Mouse (Mus musculus) kidney, adult 2 months (tissue): ENCODE data around the gene Col7a1. TPM values are rescaled to one million over a fixed set of nuclear protein-coding genes. Genes with fewer than 3 reads are reported as not detected.

Experiments
- DNase-seq: peaks from one replicate; pipeline ENCODE4 v3.0.0; 2021
- H3K27ac ChIP-seq: fragments of 200-500 bp; 2 replicates; pipeline ENCODE4 v1.5.1; 2012; ENCODE audit warnings: low read depth, low read length, control low read depth, inconsistent platforms; ENCODE audit not compliant: insufficient read depth
- H3K27me3 ChIP-seq: fragments of 200-500 bp; replicated peaks from 2 replicates; pipeline ENCODE4 v1.6.1; 2012; ENCODE audit warnings: mild to moderate bottlenecking, moderate library complexity, low read length, inconsistent platforms; ENCODE audit not compliant: control insufficient read depth, insufficient read depth
- H3K36me3 ChIP-seq: fragments of 200-500 bp; 2 replicates; pipeline ENCODE4 v1.6.1; 2012; ENCODE audit warnings: mild to moderate bottlenecking, moderate library complexity, low read length, inconsistent platforms; ENCODE audit not compliant: control insufficient read depth, insufficient read depth
- H3K4me1 ChIP-seq: fragments of 200-500 bp; 2 replicates; pipeline ENCODE4 v1.6.1; 2011; ENCODE audit warnings: low read length; ENCODE audit not compliant: control insufficient read depth, insufficient read depth
- H3K4me3 ChIP-seq: fragments of 200-500 bp; 2 replicates; pipeline ENCODE4 v1.5.1; 2011; ENCODE audit warnings: mild to moderate bottlenecking, low read depth, low read length, control low read depth; ENCODE audit not compliant: insufficient read depth
- CTCF ChIP-seq: fragments of 200-500 bp; conservative IDR thresholded peaks from 2 replicates; pipeline ENCODE4 v1.5.1; 2011; ENCODE audit warnings: low read depth, mild to moderate bottlenecking, control low read depth, low read length, moderate library complexity, mixed read lengths; ENCODE audit not compliant: insufficient read depth, insufficient read length
- POLR2A ChIP-seq: fragments of 200-500 bp; IDR thresholded peaks from one replicate; pipeline ENCODE4 v1.6.1; 2011; ENCODE audit warnings: low read depth, low read length, control low read depth
- WGBS: fragments of 180-500 bp; shearing (Covaris S2); methylation state at CpG from one replicate; pipeline ENCODE4 v1.1.7; 2018; 5-methylcytosine and 5-hydroxymethylcytosine counted together
- polyA plus RNA-seq: library from polyadenylated mRNA; depleted of rRNA; stranded (reverse); fragments of >200 nt; gene quantifications from 2 replicates; pipeline ENCODE4 v1.2.3, GENCODE M21; 2012; rRNA removed

The Col7a1 gene
- polyA plus RNA-seq, 1 experiment = 2.3 TPM

DNA sequence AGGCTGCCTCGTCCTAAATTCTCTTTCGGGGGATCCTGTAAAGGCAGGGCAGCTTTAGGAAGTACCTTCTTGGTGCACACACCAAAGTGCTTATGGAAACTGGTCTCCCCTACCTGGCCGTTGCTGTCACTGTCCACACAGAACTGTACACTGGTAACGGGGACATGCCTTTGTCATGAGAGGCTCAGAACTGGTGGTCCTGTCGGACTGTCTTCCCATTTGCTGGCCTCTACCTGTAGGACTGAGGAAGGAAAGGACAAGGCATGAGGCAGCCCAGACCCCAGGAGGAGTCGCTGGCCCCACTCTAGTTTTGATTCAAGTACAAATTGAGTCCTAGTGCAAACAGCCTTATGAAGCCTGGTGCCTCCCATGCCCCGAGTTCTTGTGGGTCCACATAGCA is 77.6 kb downstream of the Col7a1 start:
- TF ChIP-seq POLR2A (no peak), CTCF (no peak)
- WGBS = 96% methylated on average over 7 of the region's 7 CpGs
- H3K4me3 ChIP-seq = no peak overlapping the region
- DNase-seq = no peak
- H3K27me3 ChIP-seq = no peaks in the 10 kb centered on the region
- H3K36me3 ChIP-seq = no peaks in the 10 kb centered on the region
- H3K27ac ChIP-seq = no peak overlapping the region
- no peaks in the 10 kb centered on the region for H3K4me1 ChIP-seq

GRCm38 (mm10) chr9:109031686-109032085 is 78.3 kb downstream of the Col7a1 start:
- TF ChIP-seq CTCF (no peak), POLR2A (no peak)

DNA sequence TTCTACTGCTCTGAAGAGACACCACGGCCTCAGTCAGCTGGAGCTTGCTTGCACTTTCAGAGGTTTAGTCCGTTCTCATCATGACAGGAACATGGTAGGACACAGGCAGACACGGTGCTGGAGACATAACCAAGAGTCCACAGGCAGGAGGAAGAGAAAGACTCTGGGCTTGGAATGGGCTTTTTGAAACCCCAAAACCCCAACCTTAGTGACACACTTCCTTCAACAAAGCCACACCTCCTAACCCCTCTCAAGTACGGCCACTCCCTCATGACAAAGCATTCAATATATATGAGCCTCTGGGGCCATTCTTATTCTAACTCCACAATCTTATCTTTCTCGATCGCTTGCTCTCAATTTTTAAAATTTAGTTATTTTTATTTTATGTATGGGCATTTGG is 79.0 kb downstream of the Col7a1 start:
- Histone ChIP-seq H3K36me3 (no peaks in the 10 kb centered on the region), H3K4me1 (no peaks in the 10 kb centered on the region), H3K27me3 (no peaks in the 10 kb centered on the region), H3K27ac (no peak overlapping the region), H3K4me3 (no peak overlapping the region)
- no peak for DNase-seq
- WGBS = 78% methylated on average over 6 of the region's 6 CpGs
- TF ChIP-seq POLR2A (no peak), CTCF (no peak)

More at GRCm38 (mm10) chr9:109031686-109032085, 78.3 kb downstream of the Col7a1 start:
- Histone ChIP-seq H3K27ac (no peak overlapping the region), H3K4me1 (no peaks in the 10 kb centered on the region), H3K36me3 (no peaks in the 10 kb centered on the region), H3K27me3 (no peaks in the 10 kb centered on the region), H3K4me3 (no peak overlapping the region)
- WGBS = 84% methylated on average over 8 of the region's 8 CpGs
- no peak for DNase-seq

Other genes starting within 250 kb of the Col7a1 start
- gene Ip6k2, start 169.8 kb upstream of the Col7a1 start, polyA plus RNA-seq = 68.3 and 78.0 TPM in 2 replicates
- 19.1 and 24.1 TPM in 2 replicates for gene Nckipsd, start 145.2 kb upstream of the Col7a1 start, polyA plus RNA-seq
- 0.18 and 0.19 TPM in 2 replicates for gene Celsr3, start 127.3 kb upstream of the Col7a1 start, polyA plus RNA-seq
- 33.9 and 37.2 TPM in 2 replicates for gene Slc26a6, start 100.3 kb upstream of the Col7a1 start, polyA plus RNA-seq
- 0.08 TPM in 1 of 2 replicates, not detected in the other for gene Tmem89, start 39.0 kb upstream of the Col7a1 start, polyA plus RNA-seq
- gene Uqcrc1, start 17.0 kb upstream of the Col7a1 start, polyA plus RNA-seq = 1,190 and 1,260 TPM in 2 replicates
- gene Ucn2, start 32.4 kb downstream of the Col7a1 start, polyA plus RNA-seq = 0.11 and 0.18 TPM in 2 replicates
- gene Pfkfb4, start 38.2 kb downstream of the Col7a1 start, polyA plus RNA-seq = 10.6 and 11.3 TPM in 2 replicates
- gene Shisa5, start 85.0 kb downstream of the Col7a1 start, polyA plus RNA-seq = 467 and 688 TPM in 2 replicates
- gene Trex1, start 106.1 kb downstream of the Col7a1 start, polyA plus RNA-seq = 45.2 and 46.7 TPM in 2 replicates
- 20.2 and 20.9 TPM in 2 replicates for gene Atrip, start 120.5 kb downstream of the Col7a1 start, polyA plus RNA-seq
- 11.4 and 11.7 TPM in 2 replicates for gene Ccdc51, start 128.9 kb downstream of the Col7a1 start, polyA plus RNA-seq
- gene Tma7, start 129.0 kb downstream of the Col7a1 start, polyA plus RNA-seq = 42.4 and 80.7 TPM in 2 replicates
- 16.7 and 21.7 TPM in 2 replicates for gene Plxnb1, start 141.8 kb downstream of the Col7a1 start, polyA plus RNA-seq
- gene Fbxw21, start 208.5 kb downstream of the Col7a1 start, polyA plus RNA-seq = not detected in 2 replicates
- not detected in 2 replicates for gene Fbxw13, start 242.4 kb downstream of the Col7a1 start, polyA plus RNA-seq